Mouse (Mus musculus) limb, embryonic 11.5 days (tissue): ENCODE data around the gene Rnf113a1. TPM values are rescaled to one million over a fixed set of nuclear protein-coding genes. Genes with fewer than 3 reads are reported as not detected.
A peak's percentile ranks its signal among the peaks of the same experiment; 100 is the strongest.
"Not testable (repeated sequence)": the region's sequence is repeated elsewhere in the genome, so short reads cannot be mapped to it uniquely, and the experiment has no call there.

ENCODE experiments used
- ATAC-seq: fragments of 200-750 bp; cut with Nextera tagmentation; 2 replicates; pipeline ENCODE4 v1.8.0; 2017; ENCODE audit warnings: low read depth; ENCODE audit not compliant: insufficient number of reproducible peaks, low FRiP score, low TSS enrichment
- DNase-seq: peaks from one replicate; pipeline ENCODE4 v3.0.0-alpha.2; 2015; ENCODE audit warnings: low spot score
- H3K27ac ChIP-seq: fragments of 300-500 bp; sonication (generic); replicated peaks from 2 replicates; pipeline ENCODE4 v1.5.1; 2014; ENCODE audit warnings: low read depth, mild to moderate bottlenecking, low read length
- H3K27me3 ChIP-seq: fragments of 300-500 bp; sonication (generic); 2 replicates; pipeline ENCODE4 v1.6.1; 2014; ENCODE audit warnings: mild to moderate bottlenecking, low read length, mixed read lengths; ENCODE audit not compliant: control insufficient read depth, insufficient read depth
- H3K36me3 ChIP-seq: fragments of 300-500 bp; sonication (generic); 2 replicates; pipeline ENCODE4 v1.6.1; 2014; ENCODE audit warnings: mild to moderate bottlenecking, low read length, moderate library complexity, mixed read lengths; ENCODE audit not compliant: control insufficient read depth, insufficient read depth
- H3K4me1 ChIP-seq: fragments of 300-500 bp; sonication (generic); 2 replicates; pipeline ENCODE4 v1.6.1; 2014; ENCODE audit warnings: low read length, mixed read lengths; ENCODE audit not compliant: control insufficient read depth, insufficient read depth
- H3K4me2 ChIP-seq: fragments of 300-500 bp; sonication (generic); 2 replicates; pipeline ENCODE4 v1.6.1; 2014; ENCODE audit warnings: low read depth, mild to moderate bottlenecking, moderate library complexity; ENCODE audit not compliant: severe bottlenecking
- H3K4me3 ChIP-seq: fragments of 300-500 bp; sonication (generic); 2 replicates; pipeline ENCODE4 v1.5.1; 2014; ENCODE audit warnings: low read depth, low read length
- H3K9ac ChIP-seq: fragments of 300-500 bp; sonication (generic); 2 replicates; pipeline ENCODE4 v1.6.1; 2014; ENCODE audit warnings: mild to moderate bottlenecking, low read length
- H3K9me3 ChIP-seq: fragments of 300-500 bp; sonication (generic); 2 replicates; pipeline ENCODE4 v1.6.1; 2016; ENCODE audit warnings: low read length; ENCODE audit not compliant: control insufficient read depth
- WGBS: fragments of 180-500 bp; shearing (Covaris S2); extraction: QIAGEN DNeasy Blood & Tissue Kit; methylation state at CpG from one replicate; pipeline ENCODE4 v1.1.7; 2014; 5-methylcytosine and 5-hydroxymethylcytosine counted together
- polyA plus RNA-seq: library from polyadenylated mRNA; unstranded; fragments of >200 nt; fragmentation: Nextera tagmentation; extraction: Ambion mirVana; gene quantifications from 2 replicates; pipeline ENCODE4 v1.2.1, GENCODE M21; 2014

The Rnf113a1 gene
- polyA plus RNA-seq: 11.7 and 12.1 TPM in 2 replicates

- no peaks in the 10 kb centered on the region for H3K4me1 ChIP-seq
- peak within 1 kb of the TSS; percentile 52 for H3K4me2 ChIP-seq
- H3K36me3 ChIP-seq: no peaks in the 10 kb centered on the region
- H3K9ac ChIP-seq: peak within 1 kb of the TSS; percentile 55
- DNase-seq: peak; percentile 83
- no peak within 1 kb of the TSS for H3K27ac ChIP-seq
- peak within 1 kb of the TSS; percentile 49 for H3K4me3 ChIP-seq
- WGBS: 13% methylated on average over 61 of the region's 63 CpGs
- no peaks in the 10 kb centered on the region for H3K9me3 ChIP-seq
- no peaks in the 10 kb centered on the region for H3K27me3 ChIP-seq
- ATAC-seq: peak; percentile 83
Measured at GRCm38 (mm10) chrX:37191105-37191743, at the start of gene Rnf113a1, which contains the start of gene Ndufa1. Gene Rnf113a1, plus strand, starts transcription at chrX:37191245. Gene Ndufa1, minus strand, starts transcription at chrX:37191163.

- Histone ChIP-seq H3K9ac (no peak overlapping the region), H3K9me3 (no peaks in the 10 kb centered on the region), H3K27me3 (no peaks in the 10 kb centered on the region), H3K4me1 (no peaks in the 10 kb centered on the region), H3K27ac (no peak overlapping the region), H3K4me3 (no peak overlapping the region), H3K36me3 (no peaks in the 10 kb centered on the region), H3K4me2 (no peak overlapping the region)
- WGBS: 90% methylated on average over 3 of the region's 3 CpGs
- no peak for ATAC-seq
- DNase-seq: no peak
Measured at GRCm38 (mm10) chrX:37141732-37142131, 49.3 kb upstream of the Rnf113a1 start.

- not testable (repeated sequence) for H3K4me1 ChIP-seq, H3K9ac ChIP-seq, DNase-seq, H3K9me3 ChIP-seq, H3K27ac ChIP-seq, H3K36me3 ChIP-seq, ATAC-seq, H3K27me3 ChIP-seq, H3K4me3 ChIP-seq, H3K4me2 ChIP-seq
- WGBS: 76% methylated on average over 2 of the region's 4 CpGs
Measured at GRCm38 (mm10) chrX:37144498-37144897, 46.5 kb upstream of the Rnf113a1 start.

GRCm38 (mm10) chrX:37144954-37145353 lies 46.1 kb upstream of the Rnf113a1 start:
- H3K27ac ChIP-seq: no peak overlapping the region
- H3K9ac ChIP-seq: no peak overlapping the region
- H3K4me3 ChIP-seq: no peak overlapping the region
- H3K36me3 ChIP-seq: no peaks in the 10 kb centered on the region
- DNase-seq (peak; percentile 23), ATAC-seq (no peak)
- no peaks in the 10 kb centered on the region for H3K27me3 ChIP-seq
- WGBS: 90% methylated on average over 2 of the region's 2 CpGs
- no peak overlapping the region for H3K4me2 ChIP-seq
- H3K9me3 ChIP-seq: no peaks in the 10 kb centered on the region
- no peaks in the 10 kb centered on the region for H3K4me1 ChIP-seq

GRCm38 (mm10) chrX:37157839-37158238 lies 33.2 kb upstream of the Rnf113a1 start:
- H3K9ac ChIP-seq: no peak overlapping the region
- no peak overlapping the region for H3K4me2 ChIP-seq
- no peaks in the 10 kb centered on the region for H3K4me1 ChIP-seq
- H3K27ac ChIP-seq: no peak overlapping the region
- no peak overlapping the region for H3K4me3 ChIP-seq
- WGBS: 58% methylated on average over 4 of the region's 4 CpGs
- no peak for ATAC-seq
- H3K9me3 ChIP-seq: no peaks in the 10 kb centered on the region
- H3K27me3 ChIP-seq: no peaks in the 10 kb centered on the region
- no peaks in the 10 kb centered on the region for H3K36me3 ChIP-seq
- no peak for DNase-seq

GRCm38 (mm10) chrX:37161169-37161568 lies 29.9 kb upstream of the Rnf113a1 start:
- Histone ChIP-seq H3K36me3 (no peaks in the 10 kb centered on the region), H3K27me3 (no peaks in the 10 kb centered on the region), H3K4me1 (no peaks in the 10 kb centered on the region), H3K4me3 (no peak overlapping the region), H3K27ac (no peak overlapping the region), H3K4me2 (no peak overlapping the region), H3K9ac (no peak overlapping the region), H3K9me3 (no peaks in the 10 kb centered on the region)
- WGBS: 78% methylated on average over 10 of the region's 10 CpGs
- no peak for DNase-seq
- ATAC-seq: no peak

- Histone ChIP-seq H3K4me3 (no peak overlapping the region), H3K9ac (no peak overlapping the region), H3K36me3 (no peaks in the 10 kb centered on the region), H3K9me3 (no peaks in the 10 kb centered on the region), H3K27me3 (no peaks in the 10 kb centered on the region), H3K27ac (no peak overlapping the region), H3K4me1 (no peaks in the 10 kb centered on the region), H3K4me2 (no peak overlapping the region)
- DNase-seq (no peak), ATAC-seq (no peak)
- WGBS: 71% methylated on average over 18 of the region's 18 CpGs
Measured at GRCm38 (mm10) chrX:37163115-37163514, 27.9 kb upstream of the Rnf113a1 start.

GRCm38 (mm10) chrX:37167085-37167484 lies 24.0 kb upstream of the Rnf113a1 start:
- no peaks in the 10 kb centered on the region for H3K36me3 ChIP-seq
- 25% methylated on average over 3 of the region's 3 CpGs for WGBS
- no peaks in the 10 kb centered on the region for H3K4me1 ChIP-seq
- H3K4me2 ChIP-seq: no peak overlapping the region
- DNase-seq (peak; percentile 36), ATAC-seq (no peak)
- H3K27me3 ChIP-seq: no peaks in the 10 kb centered on the region
- no peak overlapping the region for H3K9ac ChIP-seq
- no peak overlapping the region for H3K4me3 ChIP-seq
- H3K27ac ChIP-seq: no peak overlapping the region
- H3K9me3 ChIP-seq: no peaks in the 10 kb centered on the region

GRCm38 (mm10) chrX:37168742-37169141 lies 22.3 kb upstream of the Rnf113a1 start, which contains the start of gene Akap14:
Gene Akap14, minus strand, starts transcription at chrX:37168842.
- Histone ChIP-seq H3K4me1 (no peaks in the 10 kb centered on the region), H3K9me3 (no peaks in the 10 kb centered on the region), H3K4me3 (no peak within 1 kb of the TSS), H3K27me3 (no peaks in the 10 kb centered on the region), H3K4me2 (no peak within 1 kb of the TSS), H3K27ac (no peak within 1 kb of the TSS), H3K9ac (no peak within 1 kb of the TSS), H3K36me3 (no peaks in the 10 kb centered on the region)
- no peak for DNase-seq
- 56% methylated on average over 5 of the region's 5 CpGs for WGBS
- no peak for ATAC-seq
